Mouse (Mus musculus) adrenal gland, adult 8-10 months (tissue): ENCODE data around the gene Zfp64. TPM values are rescaled to one million over a fixed set of nuclear protein-coding genes. Genes with fewer than 3 reads are reported as not detected.
A peak's percentile ranks its signal among the peaks of the same experiment; 100 is the strongest.

Experiments used
- DNase-seq: peaks from one replicate; pipeline ENCODE4 v3.0.0; 2022
- total RNA-seq, 4 experiments: library from RNA; stranded (reverse); gene quantifications; 2 replicates each; pipeline ENCODE4 v1.2.4; 2022

Zfp64 gene
- total RNA-seq, 4 experiments from 2014 or later: 15.5 to 23.2 (median 19.7) TPM

DNA sequence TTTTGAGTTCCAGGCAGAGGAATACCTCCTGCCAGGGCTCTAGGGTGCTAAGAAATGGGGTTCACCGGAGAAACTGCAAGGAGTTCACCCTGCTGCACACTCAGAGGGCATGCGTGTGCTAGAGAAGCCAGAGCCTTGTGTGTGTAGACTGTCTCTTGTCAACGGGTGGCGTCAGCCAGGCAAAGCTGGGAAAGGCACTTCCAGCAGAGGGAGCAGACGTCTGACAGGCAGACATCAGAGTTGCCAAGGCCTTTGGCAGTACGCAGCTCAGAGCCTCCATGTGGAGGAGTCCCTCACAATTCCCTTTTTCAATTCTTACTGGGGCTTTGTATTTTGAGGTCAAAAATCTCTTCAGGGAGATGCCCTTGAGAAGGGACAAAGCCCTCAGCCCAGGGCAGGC, 6.9 kb downstream of the Zfp64 start:
- no peak for DNase-seq

- DNase-seq: no peak
These were observed 7.7 kb downstream of the Zfp64 start for GRCm38 (mm10) chr2:168947663-168948062.

- no peak for DNase-seq
These were observed 11.4 kb downstream of the Zfp64 start for GRCm38 (mm10) chr2:168944011-168944410.

GRCm38 (mm10) chr2:168939941-168940340, 15.4 kb downstream of the Zfp64 start:
- DNase-seq: no peak

GRCm38 (mm10) chr2:168939261-168939933, 16.0 kb downstream of the Zfp64 start:
- no peak for DNase-seq

DNA sequence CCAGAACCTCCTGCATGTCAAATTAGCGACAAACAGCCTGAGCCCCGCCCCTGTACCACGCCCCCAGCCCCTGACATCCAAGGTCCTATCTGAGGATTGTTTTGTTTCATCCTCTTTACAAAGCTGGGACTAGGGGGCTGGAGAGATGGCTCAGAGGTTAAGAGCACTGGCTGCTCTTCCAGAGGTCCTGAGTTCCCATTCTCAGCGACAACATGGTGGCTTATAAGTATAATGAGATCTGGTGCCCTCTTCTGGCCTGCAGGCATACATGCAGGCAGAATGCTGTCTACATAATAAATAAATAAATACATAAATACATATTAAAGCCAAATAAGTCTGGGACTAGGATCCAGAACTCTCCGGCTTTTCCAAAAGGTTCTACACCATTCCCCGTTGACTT, 18.5 kb downstream of the Zfp64 start:
- DNase-seq: no peak

GRCm38 (mm10) chr2:168935165-168935564, 20.2 kb downstream of the Zfp64 start:
- no peak for DNase-seq

DNA sequence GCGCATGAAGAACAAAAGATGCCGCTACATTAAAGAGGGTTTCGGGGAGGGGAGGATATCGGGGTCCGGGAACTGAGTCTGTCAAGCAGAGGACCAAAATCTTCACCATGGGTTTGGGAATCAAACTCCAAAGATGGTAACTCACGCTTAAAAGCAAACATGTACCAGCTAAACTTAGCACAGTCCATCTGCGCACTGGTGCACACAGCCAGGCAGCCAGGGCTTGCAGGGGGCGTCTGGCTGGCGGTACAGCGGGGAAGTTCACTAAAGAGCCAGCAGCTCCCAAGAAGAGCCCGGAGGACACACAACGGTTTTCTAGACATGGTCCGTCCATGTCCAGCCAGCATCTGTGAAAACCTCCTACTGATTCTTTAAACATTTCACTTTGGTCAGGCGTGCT, 23.7 kb downstream of the Zfp64 start:
- DNase-seq: no peak

DNA sequence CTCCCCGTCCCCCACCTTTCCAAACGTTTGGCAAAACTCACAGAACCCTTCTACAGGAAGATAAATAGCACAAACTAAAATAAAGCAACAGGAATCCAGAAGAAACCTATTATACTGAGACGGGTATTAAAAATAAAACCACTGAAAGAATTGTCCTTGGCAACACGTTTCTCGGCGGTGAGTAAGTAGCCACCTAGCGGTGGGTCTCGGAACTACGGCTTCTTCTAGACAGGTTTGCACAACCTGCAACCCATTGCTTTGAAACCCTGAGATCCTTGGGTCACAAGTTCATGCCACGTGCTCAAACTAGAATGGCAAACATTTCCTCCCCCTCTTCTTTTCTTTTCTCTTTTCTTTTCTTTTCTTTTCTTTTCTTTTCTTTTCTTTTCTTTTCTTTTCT, 25.7 kb downstream of the Zfp64 start:
- peak; percentile 42 for DNase-seq

DNA sequence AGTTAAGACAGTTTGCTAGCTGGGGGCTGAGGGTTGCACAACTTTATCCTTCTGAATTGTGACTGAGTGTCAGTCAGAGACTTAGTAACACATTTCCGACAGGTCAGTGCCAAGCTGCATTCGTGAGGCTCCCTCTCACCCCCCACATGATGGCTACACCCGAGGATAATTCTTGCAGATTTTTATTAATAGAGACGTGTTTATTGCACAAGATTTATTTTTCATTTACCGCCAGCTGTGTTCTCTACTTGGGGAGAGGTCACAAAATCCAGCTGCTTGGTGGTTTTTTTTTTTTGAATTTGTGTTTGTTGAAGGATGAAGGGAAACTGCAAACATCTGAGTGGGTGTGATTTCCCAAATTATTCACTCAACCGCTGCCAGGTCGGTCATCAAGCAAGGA, 28.0 kb downstream of the Zfp64 start:
- no peak for DNase-seq

GRCm38 (mm10) chr2:168926257-168926810, 29.1 kb downstream of the Zfp64 start:
- no peak for DNase-seq

- no peak for DNase-seq
These were observed 31.7 kb downstream of the Zfp64 start for GRCm38 (mm10) chr2:168923706-168924105.

DNA sequence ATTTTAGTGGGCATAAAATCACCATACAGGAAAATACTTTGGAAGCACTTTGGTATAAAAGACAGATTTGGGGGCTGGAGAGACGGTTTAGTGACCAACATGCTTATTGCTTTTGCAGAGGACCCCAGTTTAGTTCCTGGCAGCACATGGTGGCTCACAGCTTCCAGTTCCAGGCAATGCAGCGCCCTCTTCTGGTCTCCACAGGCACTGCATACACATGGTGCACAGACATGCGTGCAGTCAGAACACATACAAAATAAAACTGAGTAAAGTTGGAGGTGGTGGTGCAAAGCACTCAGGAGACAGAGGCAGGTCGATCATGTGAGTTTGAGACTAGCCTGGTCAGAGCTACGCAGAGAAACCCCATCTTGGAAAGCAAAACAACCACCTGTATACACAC, 32.9 kb downstream of the Zfp64 start:
- DNase-seq: no peak

DNA sequence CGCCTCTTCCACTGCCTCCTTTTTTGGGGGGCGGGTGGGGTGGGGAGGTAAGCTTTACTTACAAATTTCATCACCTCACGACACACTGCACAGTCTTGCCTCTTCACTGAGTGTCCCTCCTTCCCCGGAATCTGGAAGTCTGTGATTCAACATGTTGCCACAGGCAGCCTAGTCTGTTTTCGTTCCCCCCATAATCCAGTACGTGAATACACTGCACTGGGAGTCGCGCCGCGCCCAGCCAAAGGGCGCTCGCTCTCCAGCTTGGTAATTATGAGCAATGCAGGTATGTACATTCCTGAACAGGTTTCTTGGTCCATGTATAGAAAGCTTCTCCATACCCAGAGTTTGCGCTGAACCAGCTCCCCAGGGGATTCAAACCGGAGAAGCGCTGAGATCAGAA, 35.4 kb downstream of the Zfp64 start:
- DNase-seq: no peak

DNA sequence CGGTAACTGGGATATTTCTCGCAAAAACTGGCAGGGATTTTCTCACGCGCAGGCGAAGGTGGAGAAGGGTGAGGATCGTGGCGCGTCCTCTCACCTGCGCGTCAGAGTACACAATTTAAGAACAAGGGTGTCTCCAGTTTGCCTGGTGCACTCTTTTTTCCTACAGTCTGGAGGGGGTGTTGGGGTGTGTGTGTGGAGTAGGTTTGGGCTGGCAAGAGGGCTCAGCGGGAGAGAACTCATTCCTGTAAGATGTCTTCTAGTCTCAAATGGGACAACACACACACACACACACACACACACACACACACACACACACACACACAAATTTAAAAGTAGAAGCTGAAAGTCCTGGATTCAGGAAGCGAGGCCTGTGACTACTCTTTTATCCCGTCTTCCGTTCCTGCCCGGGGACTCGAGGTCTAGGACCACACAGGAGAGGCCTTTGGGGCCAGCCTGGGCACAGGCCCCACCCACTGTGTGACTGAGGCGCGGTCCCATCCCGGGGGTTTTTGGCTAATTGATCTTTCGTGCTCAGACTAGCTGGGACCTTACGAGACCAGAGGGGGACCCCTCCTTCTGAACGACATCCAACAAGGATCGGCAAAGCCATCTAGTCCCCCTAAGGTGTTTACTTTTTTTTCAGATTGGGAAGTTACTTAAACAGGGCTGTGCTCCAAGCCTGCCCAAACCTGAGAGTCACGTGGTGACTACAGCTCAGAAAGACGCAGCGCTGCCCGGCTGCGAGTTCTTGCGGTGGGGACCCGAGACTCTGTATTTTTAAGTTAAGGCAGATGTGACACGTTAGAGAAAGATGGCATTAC, 42.3 kb downstream of the Zfp64 start:
- no peak for DNase-seq

- DNase-seq: no peak
These were observed 43.1 kb downstream of the Zfp64 start for GRCm38 (mm10) chr2:168912051-168912891.

DNA sequence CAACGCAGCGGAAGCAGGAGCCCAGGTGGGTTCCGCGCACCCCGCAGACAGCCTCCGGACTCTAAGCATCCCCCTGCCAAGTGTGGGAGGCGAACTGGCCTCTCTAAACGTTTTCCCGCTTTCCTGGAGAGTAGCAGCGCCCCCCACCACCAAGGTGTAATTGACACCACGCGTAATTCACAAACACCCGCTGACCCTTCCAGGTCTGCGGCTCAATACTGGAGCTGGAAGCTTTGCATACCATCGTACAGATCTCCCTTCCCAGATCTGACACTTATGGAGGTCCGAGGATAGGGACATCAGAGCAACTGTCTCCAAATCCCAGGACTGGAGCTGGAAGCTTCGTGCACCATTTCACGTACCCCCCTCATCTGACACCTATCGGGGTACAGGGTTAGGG, 43.9 kb downstream of the Zfp64 start:
- DNase-seq: no peak

- no peak for DNase-seq
These were observed 49.4 kb downstream of the Zfp64 start for GRCm38 (mm10) chr2:168906022-168906421.

- no peak for DNase-seq
These were observed 50.5 kb downstream of the Zfp64 start for GRCm38 (mm10) chr2:168904846-168905245.

DNA sequence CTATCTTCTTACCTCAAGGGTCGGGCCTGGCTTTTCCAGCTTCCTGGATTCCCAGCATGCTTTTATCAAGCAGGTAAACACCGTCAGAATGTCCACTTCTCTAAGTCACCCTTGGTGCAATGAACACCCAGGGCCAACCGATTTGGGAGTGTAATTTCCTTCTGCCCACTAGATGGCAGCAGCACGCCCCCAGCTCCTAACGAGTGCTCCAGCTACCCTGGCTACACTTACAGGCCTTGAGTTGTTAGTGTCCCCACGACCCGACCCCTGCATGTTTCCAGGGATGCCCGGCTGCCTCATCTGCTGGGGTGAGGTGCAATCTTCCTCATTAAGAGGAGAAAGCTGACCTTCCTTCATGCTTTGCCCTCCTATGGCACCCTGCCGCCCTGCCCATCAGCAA, 51.2 kb downstream of the Zfp64 start:
- no peak for DNase-seq

DNA sequence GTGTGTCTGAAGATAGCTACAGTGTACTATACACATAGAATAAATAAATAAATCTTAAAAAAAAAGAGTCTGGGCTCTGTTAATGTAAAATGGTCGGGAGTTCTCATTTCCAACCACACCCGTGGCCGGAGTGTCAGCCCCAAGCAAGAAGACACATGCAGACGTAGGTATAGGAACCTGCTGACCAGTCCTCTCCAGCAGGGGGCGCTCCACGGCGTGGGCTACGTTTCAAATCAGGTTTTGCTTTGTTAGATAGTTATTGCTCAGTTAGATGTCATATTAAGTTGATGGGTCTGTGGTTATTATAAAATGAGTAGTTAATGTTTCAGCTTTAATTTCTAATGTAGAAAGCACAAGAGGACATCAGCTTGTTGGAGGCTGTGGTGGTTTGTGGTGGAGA, 52.8 kb downstream of the Zfp64 start:
- DNase-seq: no peak

- DNase-seq: no peak
These were observed 57.5 kb downstream of the Zfp64 start for GRCm38 (mm10) chr2:168897906-168898305.

GRCm38 (mm10) chr2:168895531-168895930, 59.9 kb downstream of the Zfp64 start:
- no peak for DNase-seq
